Mouse (Mus musculus) testis, postnatal 14 days (tissue): ENCODE results near the gene Dhx30.
"Not testable (repeated sequence)": the region's sequence is repeated elsewhere in the genome, so short reads cannot be mapped to it uniquely, and the experiment has no call there.

Source experiments
- DNase-seq: peaks from one replicate; pipeline ENCODE4 v3.0.0; 2021; ENCODE audit warnings: low spot score

Dhx30 gene

DNA sequence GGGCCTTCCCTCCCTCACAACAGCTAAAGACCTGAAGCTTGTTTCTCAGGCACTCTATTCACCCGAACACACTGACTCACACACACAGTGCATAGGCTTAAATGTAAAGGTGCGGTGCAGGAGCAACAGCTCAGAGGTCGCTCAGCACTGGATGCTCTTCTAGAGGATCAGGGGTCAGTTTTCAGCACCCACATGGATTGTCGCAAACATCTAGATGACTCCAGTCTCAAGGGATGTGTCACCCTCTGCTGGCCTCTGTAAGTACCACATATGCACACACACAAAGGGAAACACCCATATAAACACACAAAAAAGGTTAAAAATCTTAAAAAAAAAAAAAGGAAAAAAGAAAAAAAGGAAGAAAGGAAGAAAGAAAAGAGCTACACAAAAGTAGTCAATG lies 22.9 kb downstream of the Dhx30 start:
- DNase-seq: no peak

DNA sequence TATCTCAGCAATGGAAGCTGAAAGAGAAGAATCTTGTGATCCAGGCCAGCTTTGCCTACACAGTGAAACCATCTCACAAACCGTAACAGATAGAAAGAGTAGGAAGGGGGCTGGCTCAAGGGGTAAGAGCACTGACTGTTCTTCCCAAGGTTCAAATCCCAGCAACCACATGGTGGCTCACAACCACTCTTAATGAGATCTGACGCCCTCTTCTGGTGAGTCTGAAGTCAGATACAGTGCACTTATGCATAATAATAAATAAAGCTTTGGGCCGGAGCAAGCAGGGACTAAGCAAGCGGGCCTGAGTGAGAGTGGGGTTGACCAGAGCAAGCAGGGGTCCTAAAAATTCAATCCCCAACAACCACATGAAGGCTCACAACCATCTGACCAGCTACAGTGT lies 24.3 kb downstream of the Dhx30 start:
- DNase-seq: no peak

DNA sequence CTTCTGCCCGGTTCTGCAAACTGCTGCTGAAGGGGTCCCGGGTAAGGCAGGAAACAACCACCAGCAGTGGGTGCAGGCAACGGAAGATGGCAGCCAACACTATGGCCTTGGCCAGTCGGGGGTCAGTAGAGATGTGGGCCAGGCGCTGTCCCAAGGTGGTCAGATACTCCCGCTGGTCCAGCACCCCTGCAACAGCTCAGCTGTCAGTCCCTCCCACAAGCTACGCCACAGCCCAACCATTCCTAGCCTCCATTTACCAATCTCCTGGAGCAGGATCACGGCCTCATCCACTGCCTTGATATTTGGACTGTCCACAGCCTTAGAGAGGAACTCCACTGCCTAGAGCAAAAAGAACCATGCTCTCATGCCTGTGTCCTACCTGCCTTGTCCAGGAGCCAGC lies 31.9 kb downstream of the Dhx30 start:
- no peak for DNase-seq

DNA sequence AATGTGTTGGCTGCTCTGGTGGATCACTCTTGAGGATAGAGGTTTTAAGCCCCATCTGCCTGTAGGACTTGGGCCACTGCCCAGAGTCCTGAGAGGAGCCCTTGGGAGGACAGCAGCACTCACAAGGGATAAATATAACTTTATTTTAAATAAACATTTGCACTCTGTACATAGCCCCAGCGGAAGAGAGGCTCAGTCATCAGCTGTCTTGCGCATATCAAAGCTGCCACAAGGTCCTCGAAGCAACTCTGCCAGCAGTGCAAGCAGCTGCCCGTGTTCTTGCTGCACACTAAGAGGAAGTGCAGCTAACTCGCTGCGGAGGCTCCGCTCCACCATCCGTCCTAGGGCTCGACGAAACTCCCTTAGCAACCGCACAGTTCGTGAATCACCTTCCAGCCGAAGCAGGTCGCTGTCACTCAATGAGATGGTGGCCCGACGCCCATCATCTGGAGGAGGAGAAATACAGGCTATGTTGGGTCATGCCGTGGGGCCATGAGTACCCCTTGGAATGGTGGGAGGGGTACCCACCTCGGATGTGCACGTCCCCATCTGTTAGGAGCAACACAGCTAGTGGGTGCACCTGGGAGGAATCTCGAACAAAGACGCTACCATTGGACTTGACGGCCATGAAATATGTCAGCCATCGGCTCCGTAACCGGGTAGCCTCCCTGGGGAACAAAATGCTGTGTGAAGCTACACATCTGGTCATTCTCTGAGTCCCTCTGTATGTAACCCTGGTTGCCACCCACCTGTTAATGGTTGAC lies 33.2 kb downstream of the Dhx30 start:
- DNase-seq: no peak

- no peak for DNase-seq
These were observed 36.6 kb downstream of the Dhx30 start for GRCm38 (mm10) chr9:110081066-110081465.

GRCm38 (mm10) chr9:110076468-110076867 lies 41.2 kb downstream of the Dhx30 start:
- not testable (repeated sequence) for DNase-seq

DNA sequence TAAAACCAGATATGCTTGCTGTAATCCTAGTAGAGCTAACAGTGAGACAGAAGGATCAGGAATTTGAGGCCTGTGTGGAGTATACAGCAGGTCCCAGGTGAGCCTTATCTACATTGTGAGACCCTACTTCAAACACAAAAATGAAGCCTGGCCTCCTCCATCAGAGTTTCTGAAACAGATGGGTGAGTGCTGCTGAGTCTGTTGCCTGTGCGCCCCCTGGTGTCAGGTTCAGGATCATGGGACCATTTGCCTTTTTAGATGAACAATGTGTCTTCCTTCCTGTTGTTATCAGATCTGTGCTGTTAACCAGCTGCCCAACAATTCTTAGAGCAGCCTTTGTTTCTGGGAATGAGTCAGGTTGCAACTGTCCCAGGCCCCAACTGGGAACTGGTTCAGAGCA lies 45.8 kb downstream of the Dhx30 start:
- no peak for DNase-seq

GRCm38 (mm10) chr9:110071011-110071410 lies 46.6 kb downstream of the Dhx30 start:
- no peak for DNase-seq

DNA sequence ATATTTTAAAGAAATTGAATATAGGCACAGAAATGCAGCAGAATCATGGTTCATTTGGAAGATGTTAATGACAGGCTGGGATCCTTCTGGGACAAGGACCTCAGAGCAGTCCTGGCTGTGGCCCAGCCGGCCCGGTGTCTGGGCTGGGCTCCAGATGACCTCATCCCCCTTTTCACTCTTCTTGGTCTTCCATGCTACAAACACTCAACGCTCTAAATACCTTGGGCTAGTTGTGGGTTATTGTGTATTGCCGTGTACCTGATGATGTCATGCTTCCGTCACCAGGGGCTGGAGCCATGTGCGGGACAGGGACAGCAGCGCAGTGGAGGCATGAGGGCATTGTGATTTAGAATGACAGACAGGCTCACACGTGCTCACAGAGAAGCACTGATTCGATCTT lies 47.3 kb downstream of the Dhx30 start:
- DNase-seq: no peak

- DNase-seq: no peak
These were observed 48.9 kb downstream of the Dhx30 start for GRCm38 (mm10) chr9:110068745-110069144.

DNA sequence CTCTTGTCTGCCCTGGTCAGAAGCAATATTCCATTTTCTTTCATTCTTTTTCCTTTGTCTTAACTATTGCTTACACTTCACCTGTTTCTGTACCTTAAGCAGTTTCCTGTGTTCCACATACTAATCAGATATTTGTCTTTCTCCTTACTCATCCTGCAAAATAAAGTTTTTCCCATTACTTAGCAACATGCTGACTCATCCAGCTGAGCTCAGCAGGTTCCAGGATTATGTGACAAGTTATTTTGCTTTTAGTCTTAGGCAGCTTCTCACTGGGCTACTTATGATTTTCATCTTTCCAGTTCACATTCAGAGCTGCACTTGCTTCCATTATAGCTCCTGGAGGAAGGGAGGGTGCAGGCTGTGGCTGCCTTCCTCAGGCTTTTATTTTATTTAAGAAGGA lies 53.0 kb downstream of the Dhx30 start:
- no peak for DNase-seq

GRCm38 (mm10) chr9:110062861-110063260 lies 54.8 kb downstream of the Dhx30 start:
- no peak for DNase-seq

DNA sequence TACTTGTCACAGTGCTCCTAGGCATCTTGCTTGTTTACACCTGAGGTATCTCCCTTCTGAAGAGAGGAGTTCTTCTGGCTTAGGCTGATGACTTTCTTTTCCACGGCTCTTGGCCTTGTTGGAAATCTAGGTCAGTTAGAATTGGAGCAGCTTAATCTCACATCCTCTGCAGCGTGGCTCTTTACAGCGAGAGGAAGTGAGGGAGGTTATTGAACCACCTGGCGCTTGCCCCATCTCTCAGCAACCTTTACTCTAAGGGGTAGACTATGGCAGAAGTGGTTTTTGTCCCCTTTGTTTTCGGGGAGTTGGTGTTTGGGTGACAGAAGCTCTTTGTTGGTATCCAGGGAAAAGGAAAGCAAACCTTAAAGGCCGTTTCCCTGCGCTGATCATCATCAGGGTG lies 55.2 kb downstream of the Dhx30 start:
- DNase-seq: no peak

- no peak for DNase-seq
These were observed 56.9 kb downstream of the Dhx30 start for GRCm38 (mm10) chr9:110060761-110061160.

- DNase-seq: no peak
These were observed 60.4 kb downstream of the Dhx30 start for GRCm38 (mm10) chr9:110057200-110057599.

- no peak for DNase-seq
These were observed 62.8 kb downstream of the Dhx30 start for GRCm38 (mm10) chr9:110054781-110055180.

DNA sequence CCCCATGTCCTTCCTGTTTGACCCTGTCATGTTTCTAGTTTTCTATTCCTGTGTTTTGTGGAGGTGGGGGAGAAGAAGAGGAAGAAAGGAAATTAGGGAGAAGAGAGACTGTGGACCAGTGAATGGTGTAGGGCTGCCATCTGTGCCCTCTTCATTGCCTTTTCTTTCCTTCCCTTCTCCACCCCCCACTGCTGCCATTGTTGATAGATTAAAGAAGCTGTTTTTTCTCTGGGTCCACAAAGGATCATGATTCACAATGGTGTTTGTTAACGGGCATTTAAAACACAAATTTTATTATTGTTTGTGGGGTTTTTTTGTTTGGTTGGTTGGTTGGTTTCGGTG lies 63.6 kb downstream of the Dhx30 start:
- DNase-seq: no peak

GRCm38 (mm10) chr9:110053305-110054079 lies 64.1 kb downstream of the Dhx30 start:
- no peak for DNase-seq

GRCm38 (mm10) chr9:110052951-110053304 lies 64.7 kb downstream of the Dhx30 start:
- DNase-seq: no peak

- no peak for DNase-seq
These were observed 65.6 kb downstream of the Dhx30 start for GRCm38 (mm10) chr9:110051869-110052661.

GRCm38 (mm10) chr9:110051184-110051583 lies 66.4 kb downstream of the Dhx30 start:
- no peak for DNase-seq

- DNase-seq: no peak
These were observed 69.8 kb downstream of the Dhx30 start for GRCm38 (mm10) chr9:110047857-110048256.

DNA sequence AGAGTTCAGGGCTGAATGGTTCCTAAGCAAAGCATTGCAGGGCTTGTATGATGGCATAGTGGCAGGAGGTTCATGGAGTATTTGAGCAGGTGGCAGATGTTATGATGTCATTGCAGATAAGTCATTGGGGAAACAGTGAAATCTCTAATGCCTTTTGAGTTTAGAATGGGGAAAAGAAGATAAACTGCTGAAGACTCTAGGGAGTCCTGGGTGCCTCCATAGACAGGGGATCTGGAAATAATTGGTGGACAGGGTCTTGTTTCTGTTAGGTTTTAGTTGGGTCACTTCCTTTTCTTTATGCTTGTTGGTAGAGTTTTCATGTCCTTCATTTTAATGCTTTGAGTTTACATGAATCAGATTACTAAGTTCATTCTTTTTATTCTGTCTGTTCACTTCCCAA lies 70.4 kb downstream of the Dhx30 start:
- DNase-seq: no peak
